Mouse (Mus musculus) frontal cortex, postnatal 14 days (tissue): ENCODE data around the gene Rtn2.

ENCODE experiments used
- DNase-seq, 2 experiments: peaks; one replicate each; pipeline ENCODE4 v3.0.0; 2022; ENCODE audit warnings: low spot score in 2 of 2

Rtn2 gene

DNA sequence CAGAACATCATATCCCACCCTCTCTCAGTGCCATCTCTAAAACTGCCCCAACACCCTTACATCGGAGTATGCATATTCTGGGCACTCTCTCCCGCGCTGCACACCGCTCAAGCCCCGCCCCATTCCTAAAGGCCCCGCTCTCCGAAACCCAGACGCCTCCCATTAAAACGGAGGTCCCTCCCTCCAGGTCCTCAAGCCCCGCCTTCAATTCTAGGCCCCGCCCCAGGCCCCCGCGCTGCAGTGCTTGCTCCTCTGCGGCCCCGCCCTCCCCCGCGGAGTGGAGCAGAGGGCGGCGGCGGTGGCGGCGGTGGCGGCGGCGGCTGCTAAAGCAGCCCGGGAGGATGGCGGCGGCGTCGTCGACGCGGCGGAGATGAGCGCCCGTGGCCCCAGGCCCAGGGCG, at the start of gene Rtn2:
TSS of gene Rtn2 (plus strand) at position 240 of the 400 bp plus-strand sequence.
- DNase-seq: peak; percentile 74 to 81

DNA sequence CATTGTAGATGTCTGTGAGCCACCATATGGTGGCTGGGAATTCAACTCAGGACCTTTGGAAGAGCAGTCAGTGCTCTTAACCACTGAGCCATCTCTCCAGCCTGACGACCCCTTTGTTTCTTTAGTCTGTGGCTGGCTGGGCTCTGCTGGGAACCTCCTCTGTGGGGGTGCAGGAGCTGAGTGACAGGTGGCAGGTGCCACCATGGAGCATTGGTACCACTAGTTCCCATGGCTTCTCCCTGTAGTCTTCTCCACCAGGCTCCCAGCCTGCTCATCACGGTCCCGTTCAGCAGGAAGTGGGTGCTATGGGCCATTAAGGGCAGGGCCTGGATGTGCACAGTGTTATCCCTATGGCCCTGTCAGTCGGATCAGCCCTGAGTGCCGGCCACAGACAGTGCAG, 47.8 kb upstream of the Rtn2 start:
- no peak for DNase-seq

DNA sequence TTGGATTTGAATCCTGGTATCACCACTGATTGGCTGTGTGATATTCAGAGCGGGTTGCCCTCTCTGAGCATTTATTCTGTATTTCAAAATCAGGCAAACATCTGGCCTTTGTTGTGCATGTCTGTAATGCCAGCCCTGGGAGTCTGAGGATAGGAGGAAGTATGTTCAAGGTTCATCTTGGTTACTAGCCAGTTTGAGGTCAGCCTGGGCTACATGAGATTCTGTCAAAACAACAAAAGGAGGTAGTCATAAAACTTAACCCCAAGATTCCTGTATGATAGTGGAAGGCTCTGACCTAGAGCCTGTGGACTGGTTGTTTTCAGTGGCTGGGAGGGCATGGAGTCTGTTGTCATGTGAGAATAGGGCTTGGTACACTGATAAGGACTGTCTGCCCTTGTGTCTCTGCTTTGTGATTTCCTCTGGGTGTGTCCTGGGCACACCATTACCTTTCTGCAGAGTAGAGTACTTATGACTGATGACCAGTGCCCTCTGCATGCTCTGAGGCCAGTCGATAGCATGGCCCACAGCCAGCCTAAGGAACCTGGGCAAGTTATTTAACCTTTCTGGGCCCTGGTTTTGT, 47.2 kb upstream of the Rtn2 start:
- no peak for DNase-seq

DNA sequence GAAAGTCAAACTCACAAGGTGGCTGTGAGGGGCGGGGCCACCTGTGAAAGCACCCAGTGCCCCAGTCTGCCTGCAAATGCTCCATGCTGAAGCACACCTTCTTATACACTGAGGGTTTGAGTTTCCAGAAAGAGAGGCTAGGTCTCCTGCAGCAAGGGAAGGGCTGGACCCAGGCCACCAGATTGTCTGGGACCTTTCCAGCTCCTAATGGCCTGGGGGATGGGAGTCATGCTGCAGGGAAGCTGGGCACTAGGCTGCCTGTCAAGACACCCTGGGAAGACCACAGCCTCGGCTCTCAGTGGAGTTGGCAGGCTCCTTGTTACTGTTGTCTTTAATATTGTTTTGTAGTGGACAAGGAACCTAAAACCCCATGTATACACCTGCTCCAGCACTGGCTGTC, 46.0 kb upstream of the Rtn2 start:
- DNase-seq: no peak

GRCm38 (mm10) chr7:19238344-19238743, 44.1 kb upstream of the Rtn2 start:
- DNase-seq: no peak

DNA sequence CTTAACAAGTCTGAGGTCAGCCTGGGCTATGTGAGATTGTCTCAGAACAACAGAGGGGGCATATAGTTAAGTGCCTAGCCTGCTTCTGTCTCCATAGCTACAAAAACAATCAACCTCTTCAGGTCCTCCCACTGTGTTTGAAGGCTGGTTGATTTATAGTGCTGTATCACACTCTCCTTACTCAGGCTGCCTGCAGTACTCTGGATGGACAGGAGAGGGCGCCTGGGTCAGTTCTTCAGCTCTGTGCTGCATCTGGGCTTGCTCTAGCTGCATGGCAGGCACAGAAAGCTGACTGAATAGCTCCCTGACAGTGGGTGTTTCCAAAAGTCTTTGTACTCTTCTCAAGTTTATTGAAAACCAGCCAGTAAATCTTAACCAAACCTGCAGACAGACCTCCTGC, 43.0 kb upstream of the Rtn2 start:
- peak; percentile 82 to 94 for DNase-seq

DNA sequence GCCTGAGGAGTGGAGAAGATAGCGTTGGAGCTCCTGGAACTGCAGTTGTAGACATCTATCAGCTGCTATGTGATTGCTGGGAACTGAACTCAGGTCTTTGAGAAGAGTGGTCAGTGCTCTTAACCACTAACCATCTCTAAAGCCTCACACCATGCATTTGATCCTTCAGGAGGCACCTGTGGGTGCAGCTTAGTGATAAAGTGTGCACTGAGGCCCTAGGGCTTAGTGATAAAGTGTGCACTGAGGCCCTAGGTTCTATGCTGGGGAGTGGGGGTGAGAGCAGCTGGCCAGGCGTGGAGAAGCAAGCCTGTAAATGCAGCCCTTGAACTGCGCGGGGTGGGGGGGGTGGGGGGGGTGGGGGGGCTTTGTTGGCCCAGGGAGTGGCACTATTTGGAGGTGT, 42.4 kb upstream of the Rtn2 start:
- DNase-seq: no peak

DNA sequence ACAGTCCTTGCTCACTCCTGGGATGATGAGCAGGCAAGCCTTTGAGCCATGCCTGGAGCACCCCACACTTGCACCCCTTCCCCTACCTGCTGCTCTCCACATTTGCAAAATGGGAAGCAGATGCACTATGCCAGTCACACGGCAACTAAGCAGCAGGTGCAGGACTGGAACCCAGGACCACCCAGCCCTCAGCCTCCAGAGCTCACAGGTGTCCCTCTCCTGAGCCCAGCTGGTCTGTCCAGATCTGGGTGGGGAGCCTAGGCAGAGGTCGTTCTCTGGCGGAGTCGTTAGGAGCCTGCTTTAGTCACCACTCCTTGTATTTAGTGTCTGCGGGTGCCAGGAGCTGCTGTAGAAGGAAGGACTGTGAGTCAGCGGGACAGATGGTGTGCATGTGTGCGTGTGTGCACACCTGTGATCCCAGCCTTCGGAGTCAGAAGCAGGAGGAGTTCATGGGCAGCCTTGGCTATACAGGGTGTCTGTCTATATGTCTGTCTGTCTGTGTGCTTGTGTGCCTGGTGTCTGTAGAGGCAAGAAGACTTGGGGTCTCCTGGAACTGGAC, 41.4 kb upstream of the Rtn2 start:
- no peak for DNase-seq

- no peak for DNase-seq
Measured at GRCm38 (mm10) chr7:19242005-19242404, 40.4 kb upstream of the Rtn2 start.

DNA sequence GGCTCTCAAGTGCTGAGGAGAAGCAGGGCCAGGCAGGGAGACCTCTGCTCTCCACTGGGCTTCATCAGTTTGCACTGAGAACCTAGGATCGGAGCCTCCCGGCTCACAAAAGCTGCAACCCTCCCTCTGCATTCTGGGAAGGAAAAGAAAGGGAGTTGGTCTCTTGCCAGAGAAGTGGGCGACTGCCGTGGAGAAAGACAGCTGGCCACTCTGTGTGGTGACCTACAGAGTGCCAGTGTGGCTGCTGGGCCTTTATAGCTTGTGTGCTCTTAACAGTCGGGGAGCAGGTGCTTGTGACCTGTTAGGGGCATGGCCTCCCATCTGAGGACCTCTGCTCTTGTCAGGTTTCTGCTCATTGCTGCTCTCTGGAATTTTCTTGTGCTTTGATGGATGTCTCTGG, 38.6 kb upstream of the Rtn2 start:
- DNase-seq: no peak

- no peak for DNase-seq
Measured at GRCm38 (mm10) chr7:19245083-19245482, 37.3 kb upstream of the Rtn2 start.

DNA sequence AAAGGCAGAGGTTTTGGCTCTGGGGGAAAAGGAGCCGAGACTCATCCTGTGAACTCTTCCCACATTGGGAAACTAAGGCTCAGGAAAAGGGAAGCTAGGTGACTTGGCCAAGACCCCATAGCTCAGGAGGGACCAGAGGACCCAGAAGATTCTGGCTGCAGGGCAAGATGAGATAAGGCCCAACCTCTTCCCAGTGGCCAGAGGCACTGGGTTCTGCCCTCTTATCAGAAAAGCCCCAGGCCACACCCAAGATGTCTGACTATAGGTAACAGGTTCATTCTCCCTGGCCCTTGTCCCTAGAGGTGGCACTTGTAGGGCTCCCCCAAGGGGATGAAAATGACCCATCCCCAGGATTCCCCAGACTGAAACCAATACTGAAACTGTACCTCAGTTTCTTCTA, 35.6 kb upstream of the Rtn2 start:
- DNase-seq: no peak

- no peak for DNase-seq
Measured at GRCm38 (mm10) chr7:19247511-19247910, 34.9 kb upstream of the Rtn2 start.

- no peak for DNase-seq
Measured at GRCm38 (mm10) chr7:19252078-19252477, 30.3 kb upstream of the Rtn2 start.

DNA sequence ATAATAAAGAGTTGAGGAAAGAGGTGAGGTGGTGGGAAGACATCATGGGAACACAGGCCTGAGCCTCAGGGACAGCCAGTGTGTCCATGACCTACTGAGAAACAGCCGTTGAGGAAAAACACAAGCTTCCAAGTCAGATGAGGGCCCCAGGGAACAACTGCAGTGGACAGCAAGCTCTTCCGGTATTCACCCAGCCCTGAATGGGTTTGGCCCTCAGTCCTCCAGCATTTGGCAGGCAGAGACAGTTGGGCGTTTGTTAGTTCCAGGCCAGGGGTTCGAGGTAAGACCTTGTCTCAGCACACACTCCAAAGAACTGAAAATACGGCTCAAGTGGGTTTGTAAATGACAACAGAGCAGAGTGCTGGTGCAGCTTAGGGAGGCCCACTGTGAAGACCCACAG, 29.0 kb upstream of the Rtn2 start:
- DNase-seq: no peak

DNA sequence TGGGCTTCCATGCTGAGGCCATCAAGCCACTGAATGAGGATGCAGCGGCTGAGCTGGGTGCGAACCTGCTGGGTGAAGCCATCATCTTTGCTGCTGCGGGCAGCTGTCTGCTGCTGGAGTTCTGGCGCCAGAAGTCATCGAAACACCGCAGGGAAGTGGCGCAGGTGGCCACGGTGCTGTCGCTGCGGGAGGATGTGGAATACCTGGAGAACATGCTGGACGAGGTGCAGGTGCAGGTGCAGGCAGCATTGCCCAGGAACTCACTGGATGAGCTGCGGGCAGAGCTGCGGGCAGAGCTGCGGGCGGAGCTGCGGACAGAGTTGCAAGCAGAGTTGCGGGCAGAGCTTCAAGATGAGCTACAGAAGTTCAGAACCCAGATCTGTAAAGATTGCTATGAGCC, 27.0 kb upstream of the Rtn2 start:
- DNase-seq: no peak

DNA sequence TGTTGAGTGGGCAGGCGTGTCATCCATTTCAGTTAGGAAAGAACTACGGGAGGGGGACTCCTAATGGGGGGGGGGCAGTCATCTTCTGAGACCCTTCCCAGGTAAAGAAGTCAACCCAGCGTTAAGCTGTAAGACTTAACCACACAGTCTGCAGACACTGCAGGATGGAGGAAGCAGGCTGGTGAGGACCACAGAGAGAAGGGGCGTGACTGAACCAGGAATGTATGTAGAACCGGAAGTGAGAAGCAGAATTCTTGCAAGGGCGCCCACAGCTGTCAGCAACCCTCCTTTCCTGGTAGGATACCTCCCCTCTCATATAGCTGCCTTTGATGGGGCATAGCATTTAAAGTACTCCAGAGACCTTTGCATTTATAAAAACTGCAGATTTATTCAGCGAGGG, 25.9 kb upstream of the Rtn2 start:
- DNase-seq: no peak

DNA sequence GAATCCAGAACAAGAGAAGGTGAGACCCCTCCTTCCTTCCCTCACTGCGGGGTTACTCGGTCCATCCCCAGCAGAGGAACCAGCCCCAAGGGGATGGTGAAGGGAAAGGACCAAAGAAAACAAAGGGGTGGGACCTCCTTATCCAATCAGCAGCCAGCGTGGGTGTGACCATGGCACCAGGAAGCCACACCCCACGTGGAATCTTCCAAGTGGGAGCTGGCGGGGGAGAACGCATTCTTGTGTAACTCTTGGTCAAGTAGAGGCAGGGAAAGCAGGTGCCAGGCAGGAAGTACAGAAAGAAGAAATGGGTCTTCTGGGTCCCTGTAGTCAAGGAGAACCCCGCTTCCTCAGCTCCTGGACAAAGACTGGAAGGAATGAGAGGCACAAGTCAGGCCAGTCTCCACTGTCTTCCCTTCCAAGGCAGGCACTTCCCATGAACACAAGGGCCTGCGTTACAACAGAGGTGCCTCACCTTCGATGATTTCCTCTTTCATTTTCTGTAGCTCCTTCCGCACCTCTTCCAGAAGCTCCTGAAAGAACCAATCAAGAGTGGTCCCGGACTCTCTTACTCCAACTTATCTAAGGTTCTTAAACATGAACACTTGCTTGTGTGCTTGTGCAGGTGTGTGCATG, 24.9 kb upstream of the Rtn2 start:
- DNase-seq: peak; percentile 46 to 51

DNA sequence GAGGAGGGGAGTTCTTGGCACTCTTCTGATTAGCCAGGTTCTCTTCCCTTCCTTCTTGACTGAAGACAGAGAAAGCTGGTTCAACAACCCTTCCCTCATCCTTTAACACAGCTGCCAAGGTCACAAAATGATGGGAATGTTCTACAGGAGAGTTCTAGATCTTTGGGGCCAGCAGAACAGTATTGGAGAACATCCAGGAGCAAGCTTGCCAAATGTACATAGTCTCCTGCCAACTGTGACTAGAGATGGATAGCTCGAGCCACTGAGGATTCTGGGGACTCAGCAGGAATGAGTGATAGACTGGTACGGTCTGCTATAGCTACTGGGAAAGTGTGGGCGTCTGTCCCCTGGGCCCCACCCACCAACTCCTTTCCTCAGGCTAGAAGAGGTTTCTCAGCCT, 24.1 kb upstream of the Rtn2 start:
- DNase-seq: no peak

GRCm38 (mm10) chr7:19265147-19265546, 17.3 kb upstream of the Rtn2 start:
- DNase-seq: no peak

GRCm38 (mm10) chr7:19265928-19266822, 16.2 kb upstream of the Rtn2 start:
- no peak for DNase-seq

DNA sequence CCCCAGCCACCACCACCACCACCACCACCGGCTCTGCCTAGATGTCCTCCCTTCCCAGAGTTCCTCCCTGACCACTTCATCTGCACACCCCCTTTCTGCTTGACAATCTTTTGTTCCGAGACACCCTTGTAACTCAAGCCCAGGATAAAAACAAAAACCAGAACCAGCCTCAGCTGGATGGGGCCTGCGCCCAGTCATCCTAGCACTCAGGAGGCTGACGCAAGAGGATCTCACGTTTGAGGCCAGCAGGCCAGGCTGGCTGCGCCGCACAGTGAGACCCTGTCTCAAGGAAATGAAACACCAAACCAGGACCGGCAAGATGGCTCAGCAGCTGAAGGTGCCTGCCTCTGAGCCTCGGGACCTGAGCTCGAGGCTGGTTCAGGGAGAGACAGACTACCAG, 15.4 kb upstream of the Rtn2 start:
- no peak for DNase-seq
